Mouse (Mus musculus) lung, postnatal 14 days (tissue): Measurements from ENCODE around the gene Lyrm7.
A peak's percentile ranks its signal among the peaks of the same experiment; 100 is the strongest.

Experiments used
- DNase-seq: peaks from one replicate; pipeline ENCODE4 v3.0.0; 2021

Lyrm7 gene

GRCm38 (mm10) chr11:54793173-54793572, 67.5 kb downstream of the Lyrm7 start:
- DNase-seq, result no peak

DNA sequence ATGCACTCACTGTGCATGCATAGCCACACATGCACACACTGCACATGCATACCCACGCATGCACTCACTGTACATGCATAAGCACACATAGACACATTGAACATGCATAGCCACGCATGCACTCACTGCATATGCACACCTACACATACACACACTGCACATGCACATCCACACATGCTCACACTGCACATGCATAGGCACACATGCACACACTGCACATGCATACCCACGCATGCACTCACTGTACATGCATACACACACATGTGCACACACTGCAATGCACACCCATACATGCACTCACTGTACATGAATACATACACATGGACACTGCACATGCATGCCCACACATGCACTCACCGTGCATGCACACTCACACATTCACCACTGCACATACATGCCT, 69.3 kb downstream of the Lyrm7 start:
- DNase-seq, result no peak

DNA sequence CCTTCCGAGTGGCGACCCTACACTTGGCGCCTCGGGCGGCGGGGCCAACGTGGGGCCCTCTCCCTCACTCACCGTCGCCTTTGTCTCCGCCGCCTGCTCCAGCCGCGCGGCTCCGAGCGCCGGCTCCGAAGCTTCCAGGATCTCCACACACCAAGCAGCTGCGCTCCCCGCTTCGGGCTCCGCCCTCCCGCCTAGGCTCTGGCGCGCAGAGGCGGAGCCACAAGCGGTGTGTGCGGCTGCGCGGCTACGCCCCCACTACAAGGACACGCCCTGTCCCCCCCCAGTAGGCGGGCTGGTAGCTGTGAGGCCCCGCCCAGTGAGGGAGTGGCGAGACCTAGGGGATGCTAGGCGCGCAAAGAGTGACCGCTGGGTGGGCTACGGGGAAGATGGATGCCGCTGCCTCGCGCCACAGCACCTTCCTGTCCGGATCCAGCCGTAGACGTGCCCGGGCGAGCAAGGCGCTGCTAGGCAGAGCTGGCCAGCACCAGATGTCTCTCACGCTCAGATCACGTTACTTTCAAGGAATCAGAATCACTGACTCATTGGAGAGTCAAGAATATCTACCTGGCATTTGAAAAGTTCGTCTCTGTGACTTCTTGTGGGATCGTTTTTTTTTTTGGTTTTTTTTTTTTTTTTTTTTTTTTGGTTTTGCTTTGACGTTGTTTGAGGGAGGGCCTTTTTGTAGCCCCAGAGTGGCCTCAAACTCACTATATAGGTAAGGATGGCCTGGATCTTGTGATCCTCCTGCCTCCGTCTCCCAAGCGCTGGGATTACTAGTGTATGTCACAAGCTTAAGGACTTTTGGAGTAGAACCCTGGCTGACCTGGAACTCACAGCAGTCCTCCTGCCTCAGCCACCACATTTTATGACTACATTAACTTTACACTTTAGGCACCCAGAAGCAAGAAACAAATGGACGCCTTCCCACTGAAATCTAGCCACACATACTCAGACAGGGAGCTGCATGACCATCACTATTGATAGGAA, 72.9 kb downstream of the Lyrm7 start, which contains the start of gene Cdc42se2:
TSS of gene Cdc42se2 (minus strand) at position 188 of the 987 bp plus-strand sequence.
- DNase-seq, result peak; percentile 97

- DNase-seq, result peak; percentile 65
These were observed 73.7 kb downstream of the Lyrm7 start for GRCm38 (mm10) chr11:54786858-54787487.

DNA sequence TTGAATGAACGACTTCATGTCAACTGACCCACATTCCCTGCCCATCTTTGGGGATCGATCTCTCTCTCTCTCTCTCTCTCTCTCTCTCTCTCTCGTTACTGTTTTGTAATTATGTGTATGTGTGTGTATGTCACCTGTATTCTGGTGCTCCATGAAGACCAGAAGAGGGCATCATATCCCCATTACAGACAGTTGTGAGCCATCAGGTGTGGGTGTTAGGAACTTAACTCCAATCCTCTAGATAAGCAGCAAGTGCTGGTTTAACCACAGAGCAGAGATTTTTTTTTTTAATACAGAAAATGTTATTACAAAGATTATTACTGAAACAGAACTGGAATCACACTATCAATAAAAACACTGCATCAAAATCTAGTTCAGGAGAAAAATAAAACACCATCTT, 75.2 kb downstream of the Lyrm7 start:
- DNase-seq, result no peak

- no peak for DNase-seq
These were observed 76.3 kb downstream of the Lyrm7 start for GRCm38 (mm10) chr11:54784436-54784835.

- DNase-seq, result no peak
These were observed 78.5 kb downstream of the Lyrm7 start for GRCm38 (mm10) chr11:54782253-54782652.

- no peak for DNase-seq
These were observed 80.8 kb downstream of the Lyrm7 start for GRCm38 (mm10) chr11:54779946-54780345.

DNA sequence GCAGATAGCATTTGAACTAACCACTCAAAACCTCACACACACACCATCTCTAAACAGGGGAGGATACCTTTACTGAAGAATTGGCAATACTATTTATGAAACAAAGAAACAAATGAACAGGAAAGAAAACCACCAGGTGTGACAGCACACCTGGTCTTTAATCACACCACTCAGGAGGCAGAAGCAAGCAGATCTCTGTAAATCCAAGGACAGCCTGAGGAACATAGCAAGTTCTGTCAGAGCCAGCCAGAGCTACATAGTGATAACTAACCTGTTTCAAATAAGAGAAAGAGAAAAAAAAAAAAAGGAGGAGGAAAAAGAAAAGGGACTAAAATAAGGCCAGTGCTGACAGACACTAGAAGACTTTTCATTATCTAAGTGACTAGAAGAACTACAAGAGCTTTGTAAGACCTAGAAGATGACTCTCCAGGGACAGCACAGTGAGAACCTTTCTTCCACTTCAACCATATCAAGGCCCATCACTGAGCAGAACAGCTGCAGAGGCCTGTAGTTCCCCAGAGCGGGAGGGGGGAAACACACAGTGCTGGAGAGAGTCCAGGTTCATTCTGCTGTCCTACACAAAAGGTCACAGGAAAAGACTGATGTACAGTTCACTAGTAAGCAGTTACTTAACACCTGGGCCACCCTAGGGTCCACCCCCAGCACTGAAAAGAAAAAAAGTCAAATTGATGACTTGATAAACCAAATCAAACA, 82.4 kb downstream of the Lyrm7 start:
- no peak for DNase-seq

- no peak for DNase-seq
These were observed 83.2 kb downstream of the Lyrm7 start for GRCm38 (mm10) chr11:54777387-54778130.
